Mouse (Mus musculus): Measurements from ENCODE around the gene Olfr381.
"Not testable (repeated sequence)": the region's sequence is repeated elsewhere in the genome, so short reads cannot be mapped to it uniquely, and the experiment has no call there.

Gene Olfr381

GRCm38 (mm10) chr11:73491503-73491902 is at the start of gene Olfr381:
Gene Olfr381, minus strand, starts transcription at chr11:73491603.
- no peak for DNase-seq

- not testable (repeated sequence) for DNase-seq
Measured at GRCm38 (mm10) chr11:73528971-73529370, 37.6 kb upstream of the Olfr381 start.

- no peak for DNase-seq
Measured at GRCm38 (mm10) chr11:73517097-73517496, 25.7 kb upstream of the Olfr381 start, which contains the start of gene Olfr382. Gene Olfr382, minus strand, starts transcription at chr11:73517197.

- DNase-seq: no peak
Measured at GRCm38 (mm10) chr11:73457408-73457807, 34.0 kb downstream of the Olfr381 start, which contains the start of gene Olfr380. Gene Olfr380, minus strand, starts transcription at chr11:73457508.

Data from thymus, adult 18-20 months (tissue).